Mouse (Mus musculus): ENCODE results near the gene Stk10. TPM values are rescaled to one million over a fixed set of nuclear protein-coding genes. Genes with fewer than 3 reads are reported as not detected.
A peak's percentile ranks its signal among the peaks of the same experiment; 100 is the strongest.

Gene Stk10
- polyA plus RNA-seq, 1 experiment from 2014 or later: 2.4 TPM

- H3K9me3 ChIP-seq (ENCODE audit: control insufficient read depth, low read length): no peaks in the 10 kb centered on the region
- no peak overlapping the region for H3K4me2 ChIP-seq (ENCODE audit: low read depth)
- DNase-seq (ENCODE audit: low spot score) (no peak), ATAC-seq (ENCODE audit: insufficient read depth, low FRiP score, low TSS enrichment) (no peak)
- H3K4me1 ChIP-seq (ENCODE audit: control insufficient read depth, insufficient read depth, low read length): peaks cover 3% of the 10 kb centered on the region; the same call in 1 of the 2 replicates
- H3K9ac ChIP-seq (ENCODE audit: low read length): no peak overlapping the region
- no peak overlapping the region for H3K27ac ChIP-seq (ENCODE audit: low read depth, low read length)
- whole genome bisulfite sequencing: 86% methylated on average over 10 of the region's 10 CpGs
- no peaks in the 10 kb centered on the region for H3K27me3 ChIP-seq (ENCODE audit: control insufficient read depth, insufficient read depth, low read length)
- H3K36me3 ChIP-seq (ENCODE audit: control insufficient read depth, insufficient read depth, low read length): no peaks in the 10 kb centered on the region
- H3K4me3 ChIP-seq (ENCODE audit: low read depth, low read length): no peak overlapping the region
Observed at GRCm38 (mm10) chr11:32567000-32567855, 34.1 kb downstream of the Stk10 start.

DNA sequence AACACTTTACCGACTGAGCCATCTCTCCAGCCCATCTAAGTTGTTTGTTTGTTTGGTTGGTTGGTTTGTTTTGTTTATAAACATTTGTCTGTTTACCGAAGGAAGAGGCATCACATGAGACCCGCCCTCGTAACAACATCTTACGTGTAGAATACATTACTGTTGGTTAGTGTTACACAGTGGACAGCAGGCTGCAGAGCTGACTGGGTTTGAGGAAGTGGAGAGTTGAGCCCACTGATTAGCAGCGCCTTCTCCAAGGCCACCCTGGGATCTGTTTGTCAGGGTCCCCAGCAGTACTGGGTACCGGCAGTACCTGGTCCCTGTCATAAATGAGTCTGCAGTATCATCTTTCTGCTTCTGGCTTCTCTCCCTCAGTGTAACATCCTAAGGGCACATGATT is 35.0 kb downstream of the Stk10 start:
- DNase-seq (ENCODE audit: low spot score): no peak
- no peak overlapping the region for H3K4me2 ChIP-seq (ENCODE audit: low read depth)
- WGBS: 64% methylated on average over 7 of the region's 7 CpGs
- no peaks in the 10 kb centered on the region for H3K36me3 ChIP-seq (ENCODE audit: control insufficient read depth, insufficient read depth, low read length)
- H3K27me3 ChIP-seq (ENCODE audit: control insufficient read depth, insufficient read depth, low read length): no peaks in the 10 kb centered on the region
- no peak overlapping the region for H3K9ac ChIP-seq (ENCODE audit: low read length)
- H3K4me3 ChIP-seq (ENCODE audit: low read depth, low read length): no peak overlapping the region
- peaks cover 3% of the 10 kb centered on the region; the same call in 1 of the 2 replicates for H3K4me1 ChIP-seq (ENCODE audit: control insufficient read depth, insufficient read depth, low read length)
- no peak overlapping the region for H3K27ac ChIP-seq (ENCODE audit: low read depth, low read length)
- ATAC-seq (ENCODE audit: insufficient read depth, low FRiP score, low TSS enrichment): no peak
- no peaks in the 10 kb centered on the region for H3K9me3 ChIP-seq (ENCODE audit: control insufficient read depth, low read length)

GRCm38 (mm10) chr11:32568637-32569293 is 35.7 kb downstream of the Stk10 start:
- Histone ChIP-seq H3K27ac (ENCODE audit: low read depth, low read length) (no peak overlapping the region), H3K9ac (ENCODE audit: low read length) (no peak overlapping the region), H3K27me3 (ENCODE audit: control insufficient read depth, insufficient read depth, low read length) (no peaks in the 10 kb centered on the region), H3K36me3 (ENCODE audit: control insufficient read depth, insufficient read depth, low read length) (no peaks in the 10 kb centered on the region), H3K4me1 (ENCODE audit: control insufficient read depth, insufficient read depth, low read length) (no peaks in the 10 kb centered on the region; the same call in 1 of the 2 replicates), H3K9me3 (ENCODE audit: control insufficient read depth, low read length) (no peaks in the 10 kb centered on the region), H3K4me3 (ENCODE audit: low read depth, low read length) (no peak overlapping the region), H3K4me2 (ENCODE audit: low read depth) (no peak overlapping the region)
- 94% methylated on average over 15 of the region's 15 CpGs for WGBS
- no peak for ATAC-seq (ENCODE audit: insufficient read depth, low FRiP score, low TSS enrichment)
- no peak for DNase-seq (ENCODE audit: low spot score)

- Histone ChIP-seq H3K36me3 (ENCODE audit: control insufficient read depth, insufficient read depth, low read length) (no peaks in the 10 kb centered on the region), H3K27ac (ENCODE audit: low read depth, low read length) (no peak overlapping the region), H3K4me1 (ENCODE audit: control insufficient read depth, insufficient read depth, low read length) (no peaks in the 10 kb centered on the region), H3K27me3 (ENCODE audit: control insufficient read depth, insufficient read depth, low read length) (no peaks in the 10 kb centered on the region), H3K9me3 (ENCODE audit: control insufficient read depth, low read length) (no peaks in the 10 kb centered on the region), H3K9ac (ENCODE audit: low read length) (no peak overlapping the region), H3K4me3 (ENCODE audit: low read depth, low read length) (no peak overlapping the region), H3K4me2 (ENCODE audit: low read depth) (no peak overlapping the region)
- 83% methylated on average over 6 of the region's 6 CpGs for WGBS
- DNase-seq (ENCODE audit: low spot score) (no peak), ATAC-seq (ENCODE audit: insufficient read depth, low FRiP score, low TSS enrichment) (no peak)
Observed at GRCm38 (mm10) chr11:32571103-32571502, 38.0 kb downstream of the Stk10 start.

DNA sequence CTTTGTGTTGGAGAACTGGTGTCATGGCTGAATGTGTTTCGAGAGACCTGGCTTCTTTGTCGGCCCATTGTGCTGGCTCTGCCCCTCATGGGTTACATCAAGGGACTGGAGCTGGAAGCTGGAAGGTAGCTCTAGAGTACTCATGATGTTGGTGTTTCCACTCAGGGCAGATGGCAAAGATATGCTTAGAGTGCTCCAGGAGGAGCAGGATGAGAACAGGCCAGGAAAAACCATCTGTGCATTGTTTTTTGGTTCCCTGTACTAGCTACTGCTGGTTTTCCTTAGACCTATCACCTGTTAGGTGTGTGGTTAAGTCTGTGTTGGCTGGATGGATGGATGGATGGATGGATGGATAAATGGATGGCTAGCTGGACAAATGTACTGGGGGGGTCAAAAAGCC is 40.6 kb downstream of the Stk10 start:
- no peak for DNase-seq (ENCODE audit: low spot score)

DNA sequence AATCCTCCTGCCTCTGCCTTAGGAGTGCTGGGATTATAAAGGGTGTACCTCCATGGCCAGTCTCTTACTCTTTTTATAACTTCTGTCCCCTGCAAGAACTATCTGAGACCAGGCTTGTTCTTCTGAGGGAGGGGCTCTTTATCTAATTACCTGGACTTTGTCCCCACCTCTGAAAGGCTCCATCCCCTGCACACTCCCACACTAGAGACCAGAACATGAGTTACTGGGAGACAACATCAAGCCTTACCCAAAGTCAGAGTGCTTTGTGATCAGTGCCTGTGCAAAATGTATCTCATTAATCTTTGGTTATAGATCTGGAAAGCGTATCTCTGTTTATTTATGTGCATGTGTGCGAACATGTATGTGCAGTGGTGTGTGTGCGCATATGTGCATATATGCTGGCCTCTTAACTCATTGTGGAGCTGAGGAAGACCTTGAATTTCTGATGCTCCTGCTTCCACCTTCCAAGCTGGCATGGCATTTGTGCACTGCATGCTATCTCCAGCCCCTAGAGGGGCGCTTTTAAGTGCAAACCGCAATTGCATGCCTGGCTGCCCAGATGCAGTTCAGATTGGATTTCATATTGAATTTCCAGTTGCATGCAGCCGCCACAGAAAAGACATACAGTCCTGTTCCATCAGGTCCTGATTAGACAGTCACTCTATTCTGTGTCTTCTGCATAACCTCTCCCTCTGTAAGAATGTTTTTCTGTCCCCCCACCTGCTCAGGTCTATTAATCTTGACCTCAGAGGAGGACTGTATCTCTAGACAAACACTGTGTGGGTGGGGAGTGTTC is 43.1 kb downstream of the Stk10 start:
- ATAC-seq (ENCODE audit: insufficient read depth, low FRiP score, low TSS enrichment): no peak
- no peaks in the 10 kb centered on the region for H3K27me3 ChIP-seq (ENCODE audit: control insufficient read depth, insufficient read depth, low read length)
- no peaks in the 10 kb centered on the region for H3K36me3 ChIP-seq (ENCODE audit: control insufficient read depth, insufficient read depth, low read length)
- WGBS: 91% methylated on average over 6 of the region's 6 CpGs
- H3K4me1 ChIP-seq (ENCODE audit: control insufficient read depth, insufficient read depth, low read length): 0 out of 2 replicates have a peak, but pooled peaks cover 2% of the 10 kb centered on the region
- 0 out of 2 replicates have a peak overlapping the region, but pooled peaks have one; percentile 20 for H3K27ac ChIP-seq (ENCODE audit: low read depth, low read length)
- no peak overlapping the region for H3K4me2 ChIP-seq (ENCODE audit: low read depth)
- H3K9ac ChIP-seq (ENCODE audit: low read length): no peak overlapping the region; the same call in 1 of the 2 replicates
- no peak for DNase-seq (ENCODE audit: low spot score)
- H3K9me3 ChIP-seq (ENCODE audit: control insufficient read depth, low read length): no peaks in the 10 kb centered on the region
- H3K4me3 ChIP-seq (ENCODE audit: low read depth, low read length): no peak overlapping the region

More for the DNA sequence above, 40.6 kb downstream of the Stk10 start:
- H3K4me2 ChIP-seq (ENCODE audit: low read depth): no peak overlapping the region
- 91% methylated on average over 2 of the region's 2 CpGs for WGBS
- no peaks in the 10 kb centered on the region for H3K9me3 ChIP-seq (ENCODE audit: control insufficient read depth, low read length)
- no peaks in the 10 kb centered on the region for H3K36me3 ChIP-seq (ENCODE audit: control insufficient read depth, insufficient read depth, low read length)
- no peaks in the 10 kb centered on the region for H3K27me3 ChIP-seq (ENCODE audit: control insufficient read depth, insufficient read depth, low read length)
- no peak overlapping the region for H3K27ac ChIP-seq (ENCODE audit: low read depth, low read length)
- H3K9ac ChIP-seq (ENCODE audit: low read length): no peak overlapping the region
- no peak for ATAC-seq (ENCODE audit: insufficient read depth, low FRiP score, low TSS enrichment)
- no peak overlapping the region for H3K4me3 ChIP-seq (ENCODE audit: low read depth, low read length)
- H3K4me1 ChIP-seq (ENCODE audit: control insufficient read depth, insufficient read depth, low read length): 0 out of 2 replicates have a peak, but pooled peaks cover 2% of the 10 kb centered on the region

DNA sequence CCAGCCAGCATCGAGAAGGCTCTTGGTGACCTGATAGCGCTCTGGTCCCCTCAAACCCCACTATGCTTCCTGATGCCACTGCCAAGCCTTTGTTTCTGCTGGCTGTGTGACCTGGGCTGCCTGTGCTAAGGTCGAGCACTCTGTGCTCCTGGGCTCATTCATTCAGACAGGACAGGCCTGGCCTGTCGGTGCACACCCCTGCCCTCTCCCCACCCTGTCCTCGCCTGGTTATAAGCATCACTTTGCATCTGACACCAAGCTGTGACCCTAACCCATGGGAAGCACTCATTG is 43.6 kb downstream of the Stk10 start:
- Histone ChIP-seq H3K36me3 (ENCODE audit: control insufficient read depth, insufficient read depth, low read length) (no peaks in the 10 kb centered on the region), H3K9ac (ENCODE audit: low read length) (no peak overlapping the region; the same call in 1 of the 2 replicates), H3K27me3 (ENCODE audit: control insufficient read depth, insufficient read depth, low read length) (no peaks in the 10 kb centered on the region), H3K4me3 (ENCODE audit: low read depth, low read length) (no peak overlapping the region), H3K4me2 (ENCODE audit: low read depth) (no peak overlapping the region), H3K4me1 (ENCODE audit: control insufficient read depth, insufficient read depth, low read length) (0 out of 2 replicates have a peak, but pooled peaks cover 2% of the 10 kb centered on the region), H3K27ac (ENCODE audit: low read depth, low read length) (0 out of 2 replicates have a peak overlapping the region, but pooled peaks have one; percentile 20), H3K9me3 (ENCODE audit: control insufficient read depth, low read length) (no peaks in the 10 kb centered on the region)
- 56% methylated on average over 5 of the region's 5 CpGs for WGBS
- no peak for DNase-seq (ENCODE audit: low spot score)
- no peak for ATAC-seq (ENCODE audit: insufficient read depth, low FRiP score, low TSS enrichment)

GRCm38 (mm10) chr11:32580305-32580947 is 47.3 kb downstream of the Stk10 start:
- DNase-seq (ENCODE audit: low spot score): no peak
- WGBS: 83% methylated on average over 16 of the region's 16 CpGs
- no peak overlapping the region for H3K4me2 ChIP-seq (ENCODE audit: low read depth)
- H3K36me3 ChIP-seq (ENCODE audit: control insufficient read depth, insufficient read depth, low read length): no peaks in the 10 kb centered on the region
- ATAC-seq (ENCODE audit: insufficient read depth, low FRiP score, low TSS enrichment): no peak
- H3K9ac ChIP-seq (ENCODE audit: low read length): no peak overlapping the region
- no peak overlapping the region for H3K4me3 ChIP-seq (ENCODE audit: low read depth, low read length)
- no peaks in the 10 kb centered on the region for H3K9me3 ChIP-seq (ENCODE audit: control insufficient read depth, low read length)
- 0 out of 2 replicates have a peak, but pooled peaks cover 2% of the 10 kb centered on the region for H3K4me1 ChIP-seq (ENCODE audit: control insufficient read depth, insufficient read depth, low read length)
- H3K27me3 ChIP-seq (ENCODE audit: control insufficient read depth, insufficient read depth, low read length): no peaks in the 10 kb centered on the region
- H3K27ac ChIP-seq (ENCODE audit: low read depth, low read length): no peak overlapping the region

Data from neural tube, embryonic 11.5 days (tissue).